Mouse (Mus musculus) lung, embryonic 16.5 days (tissue): ENCODE data around the gene Frmd5. TPM values are rescaled to one million over a fixed set of nuclear protein-coding genes. Genes with fewer than 3 reads are reported as not detected.

Experiments used
- ATAC-seq: fragments of 200-750 bp; cut with Nextera tagmentation; 2 replicates; pipeline ENCODE4 v1.8.0; 2017; ENCODE audit warnings: low read depth, mild to moderate bottlenecking, moderate library complexity
- H3K27ac ChIP-seq: fragments of 300-500 bp; sonication (generic); 2 replicates; pipeline ENCODE4 v1.5.1; 2014; ENCODE audit warnings: mild to moderate bottlenecking, control low read depth, low read length
- H3K27me3 ChIP-seq: fragments of 300-500 bp; sonication (generic); 2 replicates; pipeline ENCODE4 v1.6.1; 2014; ENCODE audit warnings: low read depth, low read length, mixed read lengths; ENCODE audit not compliant: control insufficient read depth, insufficient read depth
- H3K36me3 ChIP-seq: fragments of 300-500 bp; sonication (generic); 2 replicates; pipeline ENCODE4 v1.6.1; 2014; ENCODE audit warnings: low read length; ENCODE audit not compliant: control insufficient read depth, insufficient read depth
- H3K4me1 ChIP-seq: fragments of 300-500 bp; sonication (generic); replicated peaks from 2 replicates; pipeline ENCODE4 v1.6.1; 2014; ENCODE audit warnings: low read length, mixed read lengths; ENCODE audit not compliant: control insufficient read depth, insufficient read depth
- H3K4me2 ChIP-seq: fragments of 300-500 bp; sonication (generic); 2 replicates; pipeline ENCODE4 v1.6.1; 2014; ENCODE audit warnings: low read depth, low read length, control low read depth
- H3K4me3 ChIP-seq: fragments of 300-500 bp; sonication (generic); 2 replicates; pipeline ENCODE4 v1.5.1; 2014; ENCODE audit warnings: mild to moderate bottlenecking, low read length, control low read depth
- H3K9ac ChIP-seq: fragments of 300-500 bp; sonication (generic); 2 replicates; pipeline ENCODE4 v1.6.1; 2014; ENCODE audit warnings: low read length, control low read depth
- H3K9me3 ChIP-seq: fragments of 300-500 bp; sonication (generic); 2 replicates; pipeline ENCODE4 v1.6.1; 2016; ENCODE audit warnings: low read length; ENCODE audit not compliant: control insufficient read depth
- WGBS: fragments of 180-500 bp; shearing (Covaris S2); extraction: QIAGEN DNeasy Blood & Tissue Kit; methylation state at CpG from one replicate; pipeline ENCODE4 v1.1.7; 2014; 5-methylcytosine and 5-hydroxymethylcytosine counted together
- polyA plus RNA-seq: library from polyadenylated mRNA; unstranded; fragments of >200 nt; fragmentation: Nextera tagmentation; extraction: Ambion mirVana; gene quantifications from 2 replicates; pipeline ENCODE4 v1.2.1, GENCODE M21; 2015

Frmd5 gene
- polyA plus RNA-seq, 1 experiment from 2014 or later, result 4.4 TPM

- H3K27ac ChIP-seq, result no peak overlapping the region
- peaks cover 10% of the 10 kb centered on the region for H3K4me1 ChIP-seq
- WGBS, result 39% methylated on average over 10 of the region's 10 CpGs
- no peak overlapping the region for H3K4me2 ChIP-seq
- H3K36me3 ChIP-seq, result no peaks in the 10 kb centered on the region
- no peak overlapping the region for H3K9ac ChIP-seq
- ATAC-seq, result peak; percentile 39; the same call in 1 of the 2 replicates
- no peak overlapping the region for H3K4me3 ChIP-seq
- H3K27me3 ChIP-seq, result no peaks in the 10 kb centered on the region
- H3K9me3 ChIP-seq, result no peaks in the 10 kb centered on the region
Measured at GRCm38 (mm10) chr2:121628290-121628689, 178.6 kb downstream of the Frmd5 start.

DNA sequence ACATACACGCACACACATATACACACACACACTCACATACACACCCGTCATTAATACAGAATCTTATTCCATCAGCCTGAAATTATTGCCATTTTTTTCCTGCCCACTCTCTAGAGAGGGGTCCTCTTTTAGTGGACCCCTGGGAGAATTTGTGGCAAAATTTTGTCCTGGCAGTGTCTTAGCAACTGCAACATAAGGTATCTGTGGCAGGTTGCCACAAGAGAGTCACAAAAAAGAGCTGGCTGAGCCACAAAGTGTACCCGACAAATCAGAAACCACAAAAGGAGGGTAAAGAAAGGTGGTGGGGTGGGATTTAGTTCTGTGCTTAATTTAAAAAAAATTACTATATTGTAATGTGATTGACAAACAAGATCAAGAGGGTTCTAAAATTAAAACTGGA lies 181.0 kb downstream of the Frmd5 start:
- no peaks in the 10 kb centered on the region for H3K36me3 ChIP-seq
- H3K4me2 ChIP-seq, result no peak overlapping the region
- H3K9ac ChIP-seq, result no peak overlapping the region
- ATAC-seq, result no peak
- H3K4me3 ChIP-seq, result no peak overlapping the region
- H3K27ac ChIP-seq, result no peak overlapping the region
- peaks cover 9% of the 10 kb centered on the region for H3K4me1 ChIP-seq
- H3K27me3 ChIP-seq, result no peaks in the 10 kb centered on the region
- WGBS, result 83% methylated on average over 3 of the region's 3 CpGs
- H3K9me3 ChIP-seq, result no peaks in the 10 kb centered on the region

GRCm38 (mm10) chr2:121621262-121622163 lies 185.4 kb downstream of the Frmd5 start:
- H3K9me3 ChIP-seq, result no peaks in the 10 kb centered on the region
- H3K9ac ChIP-seq, result no peak overlapping the region
- H3K27me3 ChIP-seq, result no peaks in the 10 kb centered on the region
- no peak overlapping the region for H3K4me3 ChIP-seq
- 59% methylated on average over 13 of the region's 13 CpGs for whole genome bisulfite sequencing
- no peak for ATAC-seq
- 0 out of 2 replicates have a peak, but pooled peaks cover 2% of the 10 kb centered on the region for H3K4me1 ChIP-seq
- no peak overlapping the region for H3K27ac ChIP-seq
- no peaks in the 10 kb centered on the region for H3K36me3 ChIP-seq
- H3K4me2 ChIP-seq, result no peak overlapping the region

DNA sequence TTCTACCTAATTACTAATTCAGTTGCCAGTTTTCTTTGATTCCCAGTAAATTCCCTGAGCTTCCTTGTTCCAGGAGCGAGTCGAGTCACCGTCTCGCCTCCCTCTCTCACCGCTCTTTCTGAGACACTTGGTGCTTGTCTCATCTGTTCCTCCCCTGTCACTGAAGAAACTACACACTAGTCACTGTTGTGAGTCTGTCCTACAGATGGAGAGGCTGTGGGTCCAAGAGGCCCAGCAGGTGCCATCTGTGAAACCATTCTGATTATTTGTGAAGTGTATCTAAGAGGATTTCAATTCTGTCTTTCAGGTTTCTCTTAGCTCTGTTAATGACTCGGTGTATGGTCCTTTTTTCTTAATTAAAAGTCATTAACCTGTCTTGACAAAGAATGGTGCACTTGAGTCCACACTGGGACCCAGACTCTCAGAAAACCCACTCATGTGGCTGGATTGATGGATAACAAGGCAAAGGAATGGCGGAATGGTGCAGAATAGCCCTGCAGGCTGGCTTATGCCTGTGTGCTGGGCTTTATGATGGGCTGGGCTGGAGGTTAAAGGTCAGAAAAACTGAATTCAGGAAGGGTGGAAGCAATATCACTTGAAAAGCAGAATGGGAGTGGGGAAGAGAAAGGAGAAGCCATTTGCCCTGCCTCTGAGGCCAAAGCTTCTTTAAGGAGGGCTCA lies 186.2 kb downstream of the Frmd5 start:
- Histone ChIP-seq H3K4me2 (no peak overlapping the region), H3K9me3 (no peaks in the 10 kb centered on the region), H3K36me3 (no peaks in the 10 kb centered on the region), H3K4me1 (0 out of 2 replicates have a peak, but pooled peaks cover 2% of the 10 kb centered on the region), H3K4me3 (no peak overlapping the region), H3K27me3 (no peaks in the 10 kb centered on the region), H3K27ac (no peak overlapping the region), H3K9ac (no peak overlapping the region)
- WGBS, result 84% methylated on average over 7 of the region's 7 CpGs
- no peak for ATAC-seq

- WGBS, result 67% methylated on average over 7 of the region's 7 CpGs
- Histone ChIP-seq H3K9me3 (no peaks in the 10 kb centered on the region), H3K4me3 (no peak overlapping the region), H3K36me3 (no peaks in the 10 kb centered on the region), H3K27me3 (no peaks in the 10 kb centered on the region), H3K9ac (no peak overlapping the region), H3K4me1 (peaks cover 9% of the 10 kb centered on the region), H3K27ac (no peak overlapping the region), H3K4me2 (no peak overlapping the region)
- ATAC-seq, result no peak
Measured at GRCm38 (mm10) chr2:121615199-121615559, 191.7 kb downstream of the Frmd5 start.

- H3K27ac ChIP-seq, result no peak overlapping the region
- H3K4me1 ChIP-seq, result peaks cover 12% of the 10 kb centered on the region
- H3K4me3 ChIP-seq, result no peak overlapping the region
- no peaks in the 10 kb centered on the region for H3K27me3 ChIP-seq
- 83% methylated on average over 9 of the region's 9 CpGs for WGBS
- ATAC-seq, result no peak
- no peaks in the 10 kb centered on the region for H3K9me3 ChIP-seq
- H3K9ac ChIP-seq, result no peak overlapping the region
- no peaks in the 10 kb centered on the region for H3K36me3 ChIP-seq
- no peak overlapping the region for H3K4me2 ChIP-seq
Measured at GRCm38 (mm10) chr2:121614483-121615198, 192.2 kb downstream of the Frmd5 start.

DNA sequence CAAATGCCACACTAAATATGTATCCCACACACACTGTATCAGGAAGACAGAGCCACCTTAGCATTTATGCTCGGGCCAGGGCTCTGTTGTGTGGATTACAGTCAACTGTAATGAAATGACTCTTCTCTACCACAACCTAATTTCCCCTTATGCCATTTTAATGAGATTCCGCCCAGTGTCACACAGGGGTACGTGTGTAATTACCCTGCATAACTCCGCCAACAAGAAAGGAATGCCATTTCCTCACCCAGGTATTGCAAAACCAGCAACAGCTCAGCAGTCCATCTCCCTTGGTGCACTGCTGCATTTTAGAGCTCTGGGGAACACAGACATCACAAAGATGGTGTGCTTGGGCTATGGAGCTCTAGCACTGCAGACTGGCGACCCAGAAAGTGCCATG lies 194.8 kb downstream of the Frmd5 start:
- H3K27ac ChIP-seq, result no peak overlapping the region
- H3K4me2 ChIP-seq, result no peak overlapping the region
- H3K9me3 ChIP-seq, result no peaks in the 10 kb centered on the region
- no peak overlapping the region for H3K9ac ChIP-seq
- 54% methylated on average over 5 of the region's 5 CpGs for WGBS
- H3K27me3 ChIP-seq, result no peaks in the 10 kb centered on the region
- no peaks in the 10 kb centered on the region for H3K36me3 ChIP-seq
- H3K4me1 ChIP-seq, result peaks cover 12% of the 10 kb centered on the region
- no peak overlapping the region for H3K4me3 ChIP-seq
- peak; percentile 44; the same call in 1 of the 2 replicates for ATAC-seq

DNA sequence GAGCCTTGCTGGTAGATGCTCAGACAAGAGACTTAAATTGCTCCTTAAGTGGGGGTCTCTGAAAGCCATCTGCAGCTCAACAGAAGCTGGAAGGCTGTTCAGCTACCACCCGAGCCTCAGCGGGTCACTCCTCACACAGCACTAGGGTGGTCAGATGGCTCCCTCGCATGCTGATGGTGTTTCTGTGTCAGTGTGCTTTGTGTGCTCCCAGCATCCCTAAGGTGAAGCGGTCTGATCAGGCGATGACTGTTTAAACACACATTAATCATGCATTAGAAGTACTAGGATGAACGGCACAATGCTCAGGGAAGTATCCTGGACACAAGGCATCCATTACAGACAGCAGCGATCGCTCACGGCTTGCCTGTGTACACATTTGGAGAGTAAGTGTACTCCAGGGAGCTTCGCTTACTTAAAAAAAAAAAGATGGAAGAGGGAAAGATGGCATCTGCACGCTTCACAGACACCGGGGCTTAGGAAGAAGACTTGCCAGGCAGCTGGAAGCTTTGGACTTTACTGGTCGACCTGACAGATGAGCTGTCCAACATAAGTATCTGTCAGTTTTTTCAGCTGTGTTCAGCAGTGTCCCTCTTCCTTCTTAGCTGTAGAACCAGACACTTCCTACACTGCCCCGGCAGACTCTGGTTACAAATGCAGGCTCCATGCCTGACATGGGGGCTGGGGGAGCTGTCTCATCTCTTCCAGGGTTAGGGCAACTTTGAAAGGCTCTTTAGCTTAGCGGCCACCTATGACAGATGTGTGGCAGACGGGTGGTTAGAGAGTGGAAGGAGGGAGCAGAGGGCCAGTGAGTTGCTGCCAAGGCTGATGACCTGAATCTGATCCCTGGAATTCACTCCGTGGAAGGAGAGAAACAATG lies 196.6 kb downstream of the Frmd5 start:
- Histone ChIP-seq H3K27ac (no peak overlapping the region), H3K4me1 (peaks cover 12% of the 10 kb centered on the region), H3K36me3 (no peaks in the 10 kb centered on the region), H3K4me3 (no peak overlapping the region), H3K9me3 (no peaks in the 10 kb centered on the region), H3K4me2 (no peak overlapping the region), H3K9ac (no peak overlapping the region), H3K27me3 (no peaks in the 10 kb centered on the region)
- WGBS, result 16% methylated on average over 17 of the region's 17 CpGs
- ATAC-seq, result peak; percentile 29
